Mouse (Mus musculus) intestine, postnatal 0 days (tissue): ENCODE data around the gene Ntn1. TPM values are rescaled to one million over a fixed set of nuclear protein-coding genes. Genes with fewer than 3 reads are reported as not detected.

ENCODE experiments used
- ATAC-seq: fragments of 200-750 bp; cut with Nextera tagmentation; 2 replicates; pipeline ENCODE4 v1.8.0; 2017; ENCODE audit warnings: mild to moderate bottlenecking, moderate TSS enrichment, moderate library complexity
- H3K27ac ChIP-seq: fragments of 300-500 bp; sonication (generic); 2 replicates; pipeline ENCODE4 v1.5.1; 2014; ENCODE audit warnings: mild to moderate bottlenecking, low read depth, low read length, moderate library complexity
- H3K27me3 ChIP-seq: fragments of 300-500 bp; sonication (generic); replicated peaks from 2 replicates; pipeline ENCODE4 v1.6.1; 2014; ENCODE audit warnings: low read length, mixed read lengths; ENCODE audit not compliant: control insufficient read depth, insufficient read depth
- H3K36me3 ChIP-seq: fragments of 300-500 bp; sonication (generic); 2 replicates; pipeline ENCODE4 v1.6.1; 2014; ENCODE audit warnings: mild to moderate bottlenecking, moderate library complexity; ENCODE audit not compliant: control insufficient read depth, insufficient read depth
- H3K4me1 ChIP-seq: fragments of 300-500 bp; sonication (generic); replicated peaks from 2 replicates; pipeline ENCODE4 v1.6.1; 2014; ENCODE audit warnings: antibody characterized with exemption, low read length, mixed read lengths; ENCODE audit not compliant: control insufficient read depth, insufficient read depth
- H3K4me2 ChIP-seq: fragments of 300-500 bp; sonication (generic); replicated peaks from 2 replicates; pipeline ENCODE4 v1.6.1; 2014; ENCODE audit warnings: low read depth, mild to moderate bottlenecking, moderate library complexity
- H3K4me3 ChIP-seq: fragments of 300-500 bp; sonication (generic); 2 replicates; pipeline ENCODE4 v1.5.1; 2014; ENCODE audit warnings: low read depth, low read length
- H3K9ac ChIP-seq: fragments of 300-500 bp; sonication (generic); 2 replicates; pipeline ENCODE4 v1.6.1; 2014; ENCODE audit warnings: mild to moderate bottlenecking, low read depth, low read length
- H3K9me3 ChIP-seq: fragments of 300-500 bp; sonication (generic); 2 replicates; pipeline ENCODE4 v1.6.1; 2016; ENCODE audit warnings: mixed run types; ENCODE audit not compliant: control insufficient read depth
- CTCF ChIP-seq: sonication (generic); IDR thresholded peaks from 2 replicates; pipeline ENCODE4 v1.5.1; 2016; ENCODE audit warnings: low read depth, mild to moderate bottlenecking, control low read depth, antibody characterized with exemption, moderate library complexity
- WGBS: fragments of 180-500 bp; shearing (Covaris S2); extraction: QIAGEN DNeasy Blood & Tissue Kit; methylation state at CpG from one replicate; pipeline ENCODE4 v1.1.7; 2014; 5-methylcytosine and 5-hydroxymethylcytosine counted together
- polyA plus RNA-seq: library from polyadenylated mRNA; unstranded; fragments of >200 nt; fragmentation: Nextera tagmentation; extraction: Ambion mirVana; gene quantifications from 2 replicates; pipeline ENCODE4 v1.2.1, GENCODE M21; 2015

Gene Ntn1
- 8.7 and 8.8 TPM in 2 replicates for polyA plus RNA-seq

DNA sequence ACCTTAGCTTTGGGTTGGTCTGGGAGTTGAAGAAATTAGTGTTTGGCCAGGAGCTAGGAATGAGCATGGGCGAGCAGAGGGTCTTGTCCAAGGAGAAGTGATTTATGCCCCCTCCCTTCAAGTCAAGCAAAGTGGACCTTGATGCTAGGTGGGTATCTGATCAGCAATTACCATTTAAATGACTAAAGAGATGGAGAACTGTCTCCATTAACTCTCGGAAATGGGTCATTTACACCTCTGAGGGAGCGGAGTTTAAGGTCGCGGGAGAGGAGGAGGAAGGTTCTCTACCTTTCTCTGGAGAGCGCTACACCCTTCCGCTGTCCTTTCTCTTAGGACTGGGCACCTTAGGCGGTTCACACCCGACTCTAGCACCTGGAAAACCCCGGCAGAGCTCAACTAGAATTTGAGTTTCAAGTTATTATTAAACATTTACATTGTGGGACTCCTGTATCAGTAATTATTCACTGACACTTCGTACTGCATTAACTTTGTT is at the start of gene Ntn1:
TSS of gene Ntn1 (minus strand) at position 97 of the 493 bp plus-strand sequence.
- no peaks in the 10 kb centered on the region for H3K4me1 ChIP-seq
- ATAC-seq, result no peak
- peak within 1 kb of the TSS; percentile 47 for H3K4me3 ChIP-seq
- no peaks in the 10 kb centered on the region for H3K9me3 ChIP-seq
- peak within 1 kb of the TSS; percentile 83 for H3K4me2 ChIP-seq
- peaks cover 54% of the 10 kb centered on the region for H3K27me3 ChIP-seq
- no peak within 1 kb of the TSS for H3K27ac ChIP-seq
- H3K9ac ChIP-seq, result no peak within 1 kb of the TSS
- WGBS, result 15% methylated on average over 11 of the region's 11 CpGs
- H3K36me3 ChIP-seq, result no peaks in the 10 kb centered on the region
- no peak for TF ChIP-seq CTCF

DNA sequence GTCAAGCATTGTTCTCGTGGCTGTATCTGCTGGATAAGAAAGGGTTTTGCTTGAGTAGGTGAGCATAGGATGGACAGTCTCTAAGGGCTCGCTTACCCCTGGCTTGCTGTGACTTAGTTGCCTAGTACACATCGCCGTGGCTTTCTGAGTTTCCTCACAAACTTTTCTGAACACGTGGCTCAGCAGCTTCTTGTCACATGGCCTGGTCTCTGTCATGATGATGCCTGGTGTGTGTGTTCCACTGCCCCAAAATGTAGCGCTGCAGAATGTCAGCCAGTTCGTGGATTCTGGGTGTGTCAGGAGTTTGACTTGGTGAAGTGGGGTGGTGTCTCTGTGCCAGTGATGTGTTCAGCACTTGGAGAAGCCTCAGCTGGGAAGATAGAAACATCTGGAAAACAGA is 47.7 kb upstream of the Ntn1 start:
- no peaks in the 10 kb centered on the region for H3K36me3 ChIP-seq
- no peaks in the 10 kb centered on the region for H3K9me3 ChIP-seq
- H3K9ac ChIP-seq, result no peak overlapping the region
- no peak for ATAC-seq
- WGBS, result 75% methylated on average over 7 of the region's 7 CpGs
- no peak overlapping the region for H3K4me2 ChIP-seq
- H3K4me3 ChIP-seq, result no peak overlapping the region
- H3K4me1 ChIP-seq, result no peaks in the 10 kb centered on the region
- H3K27ac ChIP-seq, result no peak overlapping the region
- no peak for TF ChIP-seq CTCF
- no peaks in the 10 kb centered on the region for H3K27me3 ChIP-seq

GRCm38 (mm10) chr11:68447242-68447641 is 46.6 kb upstream of the Ntn1 start:
- no peak for TF ChIP-seq CTCF
- H3K4me3 ChIP-seq, result no peak overlapping the region
- WGBS, result 82% methylated on average over 2 of the region's 2 CpGs
- no peak overlapping the region for H3K27ac ChIP-seq
- no peaks in the 10 kb centered on the region for H3K9me3 ChIP-seq
- no peak for ATAC-seq
- no peaks in the 10 kb centered on the region for H3K36me3 ChIP-seq
- H3K4me2 ChIP-seq, result no peak overlapping the region
- no peak overlapping the region for H3K9ac ChIP-seq
- no peaks in the 10 kb centered on the region for H3K27me3 ChIP-seq
- H3K4me1 ChIP-seq, result no peaks in the 10 kb centered on the region

DNA sequence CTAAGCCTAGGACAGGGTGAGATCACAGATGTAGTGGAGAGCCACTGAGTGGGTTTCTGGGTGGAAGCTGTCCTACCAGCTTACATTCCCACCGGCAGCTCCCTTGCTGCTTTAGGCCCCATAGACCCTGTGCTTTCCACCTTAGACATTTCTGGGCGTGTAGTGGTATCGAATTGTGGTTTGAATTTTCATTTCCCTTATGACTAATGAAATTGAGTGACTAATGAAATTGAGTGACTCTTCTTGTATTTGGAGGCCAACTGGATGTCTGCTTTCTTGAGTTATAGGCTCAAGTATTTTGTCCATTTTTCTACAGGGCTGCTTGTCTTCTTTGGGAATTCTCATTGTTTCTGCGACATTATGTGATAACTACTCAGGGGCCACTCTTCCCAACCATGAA is 45.9 kb upstream of the Ntn1 start:
- WGBS, result 92% methylated on average over 4 of the region's 4 CpGs
- Histone ChIP-seq H3K4me1 (no peaks in the 10 kb centered on the region), H3K4me2 (no peak overlapping the region), H3K27ac (no peak overlapping the region), H3K27me3 (no peaks in the 10 kb centered on the region), H3K9ac (no peak overlapping the region), H3K36me3 (no peaks in the 10 kb centered on the region), H3K9me3 (no peaks in the 10 kb centered on the region), H3K4me3 (no peak overlapping the region)
- ATAC-seq, result no peak
- TF ChIP-seq CTCF, result no peak

DNA sequence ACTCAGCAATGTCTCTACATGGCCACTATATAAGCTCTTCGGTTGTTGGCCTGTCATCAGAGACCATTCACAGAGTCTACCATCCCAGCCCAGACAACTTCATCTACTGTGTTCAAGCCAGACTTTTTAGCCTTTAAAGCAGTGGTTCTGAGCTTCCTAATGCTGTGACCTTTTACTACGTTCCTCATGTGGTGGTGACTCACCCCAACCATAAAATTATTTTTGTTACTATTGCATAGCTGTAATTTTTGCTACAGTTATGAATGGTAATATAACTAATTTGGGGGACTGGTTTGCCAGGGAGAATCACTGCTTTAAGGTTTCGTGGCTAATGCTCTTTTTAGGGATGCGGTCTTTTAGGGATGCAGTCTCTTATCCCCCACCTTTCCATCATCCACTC is 45.3 kb upstream of the Ntn1 start:
- 76% methylated on average over 4 of the region's 4 CpGs for WGBS
- no peak overlapping the region for H3K4me2 ChIP-seq
- H3K4me1 ChIP-seq, result no peaks in the 10 kb centered on the region
- H3K27ac ChIP-seq, result no peak overlapping the region
- H3K9me3 ChIP-seq, result no peaks in the 10 kb centered on the region
- H3K27me3 ChIP-seq, result no peaks in the 10 kb centered on the region
- H3K36me3 ChIP-seq, result no peaks in the 10 kb centered on the region
- H3K4me3 ChIP-seq, result no peak overlapping the region
- no peak for TF ChIP-seq CTCF
- no peak for ATAC-seq
- H3K9ac ChIP-seq, result no peak overlapping the region

- Histone ChIP-seq H3K4me2 (no peak overlapping the region), H3K9ac (no peak overlapping the region), H3K9me3 (no peaks in the 10 kb centered on the region), H3K27ac (no peak overlapping the region), H3K4me1 (no peaks in the 10 kb centered on the region), H3K4me3 (no peak overlapping the region), H3K36me3 (no peaks in the 10 kb centered on the region), H3K27me3 (no peaks in the 10 kb centered on the region)
- TF ChIP-seq CTCF, result no peak
- WGBS, result 71% methylated on average over 12 of the region's 12 CpGs
- no peak for ATAC-seq
These were observed 42.5 kb upstream of the Ntn1 start for GRCm38 (mm10) chr11:68442983-68443638.
